Mouse (Mus musculus) lung, postnatal 0 days (tissue): ENCODE data around the gene Gm1110. TPM values are rescaled to one million over a fixed set of nuclear protein-coding genes. Genes with fewer than 3 reads are reported as not detected.
"Not testable (repeated sequence)": the region's sequence is repeated elsewhere in the genome, so short reads cannot be mapped to it uniquely, and the experiment has no call there.

Source experiments
- ATAC-seq: fragments of 200-750 bp; cut with Nextera tagmentation; 2 replicates; pipeline ENCODE4 v1.8.0; 2017; ENCODE audit warnings: moderate library complexity
- DNase-seq: peaks from one replicate; pipeline ENCODE4 v3.0.0-alpha.2; 2016; ENCODE audit warnings: low spot score
- H3K27ac ChIP-seq: fragments of 300-500 bp; sonication (generic); 2 replicates; pipeline ENCODE4 v1.5.1; 2014; ENCODE audit warnings: antibody characterized with exemption, mild to moderate bottlenecking, low read length, mixed read lengths
- H3K27me3 ChIP-seq: fragments of 300-500 bp; sonication (generic); replicated peaks from 2 replicates; pipeline ENCODE4 v1.6.1; 2014; ENCODE audit warnings: low read length, mixed read lengths; ENCODE audit not compliant: insufficient read depth
- H3K36me3 ChIP-seq: fragments of 300-500 bp; sonication (generic); 2 replicates; pipeline ENCODE4 v1.6.1; 2014; ENCODE audit warnings: low read length, mixed read lengths; ENCODE audit not compliant: insufficient read depth
- H3K4me1 ChIP-seq: fragments of 300-500 bp; sonication (generic); 2 replicates; pipeline ENCODE4 v1.6.1; 2014; ENCODE audit warnings: antibody characterized with exemption, low read depth, low read length, mixed read lengths; ENCODE audit not compliant: insufficient read depth
- H3K4me2 ChIP-seq: fragments of 300-500 bp; sonication (generic); replicated peaks from 2 replicates; pipeline ENCODE4 v1.6.1; 2014; ENCODE audit warnings: low read depth, mild to moderate bottlenecking, low read length, moderate library complexity, mixed read lengths
- H3K4me3 ChIP-seq: fragments of 300-500 bp; sonication (generic); 2 replicates; pipeline ENCODE4 v1.5.1; 2014; ENCODE audit warnings: low read depth, low read length
- H3K9ac ChIP-seq: fragments of 300-500 bp; sonication (generic); replicated peaks from 2 replicates; pipeline ENCODE4 v1.6.1; 2014; ENCODE audit warnings: low read depth, mild to moderate bottlenecking
- H3K9me3 ChIP-seq: fragments of 300-500 bp; sonication (generic); 2 replicates; pipeline ENCODE4 v1.6.1; 2016; ENCODE audit warnings: low read length, mixed read lengths
- CTCF ChIP-seq: IDR thresholded peaks from 2 replicates; pipeline ENCODE4 v1.5.1; 2016; ENCODE audit warnings: antibody characterized with exemption, mild to moderate bottlenecking
- EP300 ChIP-seq: IDR thresholded peaks from 2 replicates; pipeline ENCODE4 v1.6.1; 2016; ENCODE audit warnings: antibody characterized with exemption, mild to moderate bottlenecking, control low read depth
- WGBS: fragments of 180-500 bp; shearing (Covaris S2); extraction: QIAGEN DNeasy Blood & Tissue Kit; methylation state at CpG from one replicate; pipeline ENCODE4 v1.1.7; 2014; 5-methylcytosine and 5-hydroxymethylcytosine counted together
- polyA plus RNA-seq: library from polyadenylated mRNA; unstranded; fragments of >200 nt; fragmentation: Nextera tagmentation; extraction: Ambion mirVana; gene quantifications from 2 replicates; pipeline ENCODE4 v1.2.1, GENCODE M21; 2015

The Gm1110 gene
- not detected in 2 replicates for polyA plus RNA-seq

DNA sequence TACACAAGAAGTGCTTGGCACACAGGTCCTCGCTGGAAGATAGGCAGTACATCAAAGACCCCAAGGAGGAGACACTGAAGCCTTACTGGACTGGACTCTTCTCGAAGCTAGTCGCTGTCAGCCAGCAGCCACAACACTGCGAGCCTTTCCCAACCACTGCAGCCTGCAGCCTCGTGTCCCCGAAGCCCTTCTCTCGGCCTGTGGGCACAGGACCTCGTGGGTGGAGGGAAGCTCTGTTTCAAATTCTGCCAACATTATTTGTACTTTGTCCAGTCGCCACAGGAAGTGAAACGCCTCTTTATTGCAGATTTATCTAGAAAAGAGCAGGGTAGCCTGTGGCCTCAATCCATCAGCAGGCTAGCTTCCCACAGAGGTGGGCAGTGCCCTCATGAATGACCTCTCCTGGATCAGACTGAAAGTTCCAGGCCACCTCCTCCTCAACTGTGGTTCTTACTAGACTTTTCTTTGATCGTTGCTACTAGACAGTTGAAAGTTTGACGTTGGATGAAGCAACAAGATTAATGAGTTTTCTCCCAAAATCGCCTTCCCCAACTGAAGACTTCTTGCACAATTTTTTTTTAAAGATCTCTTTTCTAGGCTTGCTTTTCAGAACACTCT lies at the start of gene Gm1110:
TSS of gene Gm1110 (minus strand) at position 203 of the 618 bp plus-strand sequence.
- DNase-seq (peak; percentile 44), ATAC-seq (no peak)
- H3K27ac ChIP-seq: no peak within 1 kb of the TSS
- H3K4me1 ChIP-seq: peaks cover 4% of the 10 kb centered on the region; the same call in 1 of the 2 replicates
- no peaks in the 10 kb centered on the region for H3K36me3 ChIP-seq
- no peak within 1 kb of the TSS for H3K4me3 ChIP-seq
- no peaks in the 10 kb centered on the region for H3K27me3 ChIP-seq
- no peak within 1 kb of the TSS for H3K9ac ChIP-seq
- H3K9me3 ChIP-seq: no peaks in the 10 kb centered on the region
- no peak within 1 kb of the TSS for H3K4me2 ChIP-seq
- 46% methylated on average over 13 of the region's 13 CpGs for WGBS
- TF ChIP-seq CTCF (no peak), EP300 (no peak)

DNA sequence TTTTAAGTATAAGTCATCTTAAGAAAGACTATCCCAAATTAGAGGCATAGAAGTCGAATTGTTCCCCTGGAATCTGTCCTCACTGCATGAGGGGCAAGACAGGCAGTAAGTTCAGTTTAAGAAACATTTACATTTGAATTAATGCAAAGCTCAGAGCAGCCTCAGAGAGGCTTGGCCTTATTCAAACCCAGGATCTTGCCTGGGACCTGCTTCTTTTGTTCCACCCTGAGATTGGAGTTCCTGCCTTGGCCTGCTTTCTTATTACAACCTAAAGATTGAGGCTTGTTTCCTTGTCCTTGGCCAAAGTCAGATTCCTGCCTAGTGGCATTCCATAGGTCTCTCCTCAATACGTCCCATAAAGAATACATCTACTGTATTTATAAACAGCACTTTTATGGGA lies 24.9 kb upstream of the Gm1110 start:
- Histone ChIP-seq H3K4me2 (no peak overlapping the region), H3K4me3 (no peak overlapping the region), H3K4me1 (no peaks in the 10 kb centered on the region), H3K27ac (no peak overlapping the region), H3K36me3 (no peaks in the 10 kb centered on the region), H3K27me3 (no peaks in the 10 kb centered on the region), H3K9me3 (no peaks in the 10 kb centered on the region), H3K9ac (no peak overlapping the region)
- WGBS: 48% methylated on average over 2 of the region's 2 CpGs
- TF ChIP-seq CTCF (no peak), EP300 (no peak)
- DNase-seq (no peak), ATAC-seq (no peak)

DNA sequence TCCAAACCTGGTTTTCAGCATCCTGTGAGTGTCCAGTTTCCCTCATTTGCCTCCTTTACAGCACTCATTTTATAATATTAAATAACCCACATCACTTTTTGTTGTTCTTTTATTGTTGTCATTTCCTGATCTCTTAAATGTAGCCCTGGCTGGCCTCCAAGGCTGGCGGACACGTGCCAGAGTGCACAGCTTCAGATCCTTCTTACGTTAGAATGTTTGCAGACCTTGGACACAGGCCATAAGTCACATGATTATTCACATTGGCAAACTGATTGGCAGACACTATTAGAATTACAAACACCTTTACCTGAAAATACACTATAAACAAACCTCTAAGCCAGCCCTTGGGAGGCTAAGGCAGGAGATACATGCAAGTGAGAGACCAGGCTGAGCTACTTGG lies 1.2 kb upstream of the Gm1110 start:
- WGBS: 17% methylated on average over 3 of the region's 3 CpGs
- peaks cover 4% of the 10 kb centered on the region; the same call in 1 of the 2 replicates for H3K4me1 ChIP-seq

DNA sequence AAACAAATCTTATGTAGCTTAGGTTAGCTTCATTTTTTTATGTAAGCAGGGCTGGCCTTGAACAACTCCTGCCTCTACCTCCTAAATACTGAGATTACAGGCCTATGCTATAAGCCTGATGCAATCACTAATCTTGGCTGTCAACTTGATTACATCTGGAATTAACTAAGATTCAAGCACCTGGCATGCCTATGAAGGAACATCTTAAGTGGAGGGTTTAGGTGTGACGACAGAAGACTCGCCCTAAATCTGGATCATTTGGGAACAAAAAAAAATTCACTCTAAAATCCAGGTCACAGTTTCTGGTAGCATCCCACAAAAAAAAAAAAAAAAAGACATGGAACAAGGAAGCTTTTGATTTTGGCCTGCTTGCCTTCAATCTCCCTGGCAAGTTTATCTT lies 3.1 kb downstream of the Gm1110 start:
- Histone ChIP-seq H3K27me3 (no peaks in the 10 kb centered on the region), H3K36me3 (no peaks in the 10 kb centered on the region), H3K27ac (no peak overlapping the region), H3K4me2 (no peak overlapping the region), H3K4me1 (peaks cover 4% of the 10 kb centered on the region; the same call in 1 of the 2 replicates), H3K9me3 (no peaks in the 10 kb centered on the region), H3K4me3 (no peak overlapping the region), H3K9ac (no peak overlapping the region)
- ATAC-seq (no peak), DNase-seq (no peak)
- 84% methylated on average over 2 of the region's 2 CpGs for WGBS
- TF ChIP-seq EP300 (no peak), CTCF (no peak)

More for the DNA sequence above, 1.2 kb upstream of the Gm1110 start:
- no peak overlapping the region for H3K27ac ChIP-seq
- no peak overlapping the region for H3K4me3 ChIP-seq
- no peaks in the 10 kb centered on the region for H3K36me3 ChIP-seq
- ATAC-seq: no peak
- H3K9ac ChIP-seq: no peak overlapping the region
- peak; percentile 11 for DNase-seq
- H3K27me3 ChIP-seq: no peaks in the 10 kb centered on the region
- no peaks in the 10 kb centered on the region for H3K9me3 ChIP-seq
- no peak overlapping the region for H3K4me2 ChIP-seq
- TF ChIP-seq CTCF: no peak
- TF ChIP-seq EP300: no peak

DNA sequence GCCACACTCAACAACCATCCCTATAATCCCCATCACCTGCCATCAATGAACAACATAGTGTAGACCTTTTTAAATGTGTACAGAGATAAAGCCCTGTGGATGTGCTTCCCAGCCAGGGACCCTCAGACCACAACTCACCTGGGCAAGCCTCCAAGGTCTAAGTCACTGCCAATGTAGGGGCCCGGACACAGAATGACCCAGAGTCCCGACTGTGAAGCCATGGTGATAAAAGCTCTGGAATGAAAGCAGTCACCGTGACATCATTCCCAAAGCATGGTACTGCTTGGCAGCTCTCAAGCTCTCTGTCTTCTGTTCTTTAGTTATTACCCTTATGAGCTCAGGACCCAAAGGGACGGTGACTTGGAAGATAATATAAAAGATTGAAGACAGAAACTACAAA lies 9.8 kb downstream of the Gm1110 start:
- no peak overlapping the region for H3K27ac ChIP-seq

DNA sequence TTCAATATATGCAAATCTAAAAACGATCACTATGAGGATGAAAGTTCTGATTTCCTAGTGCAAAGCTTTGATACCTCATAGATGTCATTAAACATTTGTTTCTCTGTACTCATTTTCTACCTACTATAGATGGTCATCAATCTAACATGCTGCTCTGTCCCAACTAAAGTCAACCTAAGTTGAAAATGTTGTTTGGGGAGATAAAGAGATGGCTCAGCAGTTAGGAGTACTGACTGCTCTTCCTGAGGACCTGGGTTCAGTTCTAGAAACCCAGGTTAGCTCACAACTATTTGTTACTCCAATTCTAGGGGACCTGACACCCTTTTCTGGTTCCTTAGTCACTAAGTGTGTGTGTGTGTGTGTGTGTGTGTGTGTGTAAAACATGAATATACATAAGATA lies 11.7 kb downstream of the Gm1110 start:
- 71% methylated on average over 1 of the region's 1 CpGs for WGBS
- no peaks in the 10 kb centered on the region for H3K4me1 ChIP-seq
- no peak overlapping the region for H3K27ac ChIP-seq
- TF ChIP-seq EP300: no peak
- TF ChIP-seq CTCF: no peak
- DNase-seq (no peak), ATAC-seq (no peak)
- H3K9me3 ChIP-seq: no peaks in the 10 kb centered on the region
- H3K27me3 ChIP-seq: no peaks in the 10 kb centered on the region
- no peaks in the 10 kb centered on the region for H3K36me3 ChIP-seq
- H3K9ac ChIP-seq: no peak overlapping the region
- H3K4me2 ChIP-seq: no peak overlapping the region
- no peak overlapping the region for H3K4me3 ChIP-seq

More for the DNA sequence above, 9.8 kb downstream of the Gm1110 start:
- H3K4me2 ChIP-seq: no peak overlapping the region
- no peak for TF ChIP-seq EP300
- TF ChIP-seq CTCF: no peak
- WGBS: 66% methylated on average over 4 of the region's 4 CpGs
- no peak overlapping the region for H3K4me3 ChIP-seq
- no peaks in the 10 kb centered on the region for H3K9me3 ChIP-seq
- DNase-seq: no peak
- H3K4me1 ChIP-seq: no peaks in the 10 kb centered on the region
- no peaks in the 10 kb centered on the region for H3K27me3 ChIP-seq
- H3K36me3 ChIP-seq: no peaks in the 10 kb centered on the region
- ATAC-seq: no peak
- no peak overlapping the region for H3K9ac ChIP-seq

DNA sequence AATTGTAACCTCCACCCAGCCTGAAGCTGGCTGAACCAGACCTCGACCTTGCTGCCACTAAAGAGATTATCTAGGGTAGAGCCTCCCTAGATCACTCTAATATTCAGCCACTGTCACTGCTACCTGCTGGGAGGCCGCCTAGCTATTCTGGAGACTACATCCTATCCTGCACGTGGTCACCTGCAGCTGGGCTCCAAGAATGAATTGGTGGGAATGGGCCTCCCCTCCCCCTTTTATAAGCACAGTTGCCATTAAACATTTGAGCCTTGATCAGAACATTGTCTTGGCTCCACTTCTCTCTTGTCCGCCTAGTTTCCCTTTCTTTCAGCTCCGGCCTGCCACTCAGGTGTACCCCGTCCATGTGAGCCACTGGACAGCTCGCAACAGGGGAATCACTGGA lies 53.1 kb downstream of the Gm1110 start:
- H3K9me3 ChIP-seq, H3K36me3 ChIP-seq, H3K4me3 ChIP-seq, H3K4me2 ChIP-seq, DNase-seq, H3K9ac ChIP-seq, ATAC-seq, H3K4me1 ChIP-seq, H3K27me3 ChIP-seq, H3K27ac ChIP-seq: not testable (repeated sequence)
- WGBS: 78% methylated on average over 7 of the region's 7 CpGs
